Mouse (Mus musculus) heart, embryonic 12.5 days (tissue): Measurements from ENCODE around the gene Prm3. TPM values are rescaled to one million over a fixed set of nuclear protein-coding genes. Genes with fewer than 3 reads are reported as not detected.

Experiments used
- ATAC-seq: fragments of 200-750 bp; cut with Nextera tagmentation; 2 replicates; pipeline ENCODE4 v1.8.0; 2017; ENCODE audit warnings: moderate TSS enrichment, moderate library complexity; ENCODE audit not compliant: insufficient number of reproducible peaks, low FRiP score
- H3K27ac ChIP-seq: fragments of 300-500 bp; sonication (generic); 2 replicates; pipeline ENCODE4 v1.5.1; 2016; ENCODE audit warnings: mild to moderate bottlenecking, moderate library complexity; ENCODE audit not compliant: poor library complexity, severe bottlenecking
- H3K27me3 ChIP-seq: fragments of 300-500 bp; sonication (generic); replicated peaks from 2 replicates; pipeline ENCODE4 v1.6.1; 2016; ENCODE audit warnings: mild to moderate bottlenecking, moderate library complexity
- H3K36me3 ChIP-seq: fragments of 300-500 bp; sonication (generic); 2 replicates; pipeline ENCODE4 v1.6.1; 2016; ENCODE audit warnings: mild to moderate bottlenecking, moderate library complexity
- H3K4me1 ChIP-seq: fragments of 300-500 bp; sonication (generic); replicated peaks from 2 replicates; pipeline ENCODE4 v1.6.1; 2016; ENCODE audit warnings: mild to moderate bottlenecking
- H3K4me2 ChIP-seq: fragments of 300-500 bp; sonication (generic); 2 replicates; pipeline ENCODE4 v1.6.1; 2016; ENCODE audit warnings: mild to moderate bottlenecking, moderate library complexity
- H3K4me3 ChIP-seq: fragments of 300-500 bp; sonication (generic); 2 replicates; pipeline ENCODE4 v1.5.1; 2016; ENCODE audit warnings: mild to moderate bottlenecking
- H3K9ac ChIP-seq: fragments of 300-500 bp; sonication (generic); 2 replicates; pipeline ENCODE4 v1.6.1; 2016; ENCODE audit warnings: mild to moderate bottlenecking, moderate library complexity
- H3K9me3 ChIP-seq: fragments of 300-500 bp; sonication (generic); replicated peaks from 2 replicates; pipeline ENCODE4 v1.6.1; 2016; ENCODE audit warnings: mild to moderate bottlenecking, moderate library complexity
- WGBS: fragments of 180-500 bp; shearing (Covaris S2); methylation state at CpG from one replicate; pipeline ENCODE4 v1.1.7; 2016; 5-methylcytosine and 5-hydroxymethylcytosine counted together
- polyA plus RNA-seq: library from polyadenylated mRNA; unstranded; fragments of >200 nt; fragmentation: Nextera tagmentation; extraction: Ambion mirVana; gene quantifications from 2 replicates; pipeline ENCODE4 v1.2.1, GENCODE M21; 2016

Prm3 gene
- polyA plus RNA-seq, 1 experiment from 2014 or later = not detected

DNA sequence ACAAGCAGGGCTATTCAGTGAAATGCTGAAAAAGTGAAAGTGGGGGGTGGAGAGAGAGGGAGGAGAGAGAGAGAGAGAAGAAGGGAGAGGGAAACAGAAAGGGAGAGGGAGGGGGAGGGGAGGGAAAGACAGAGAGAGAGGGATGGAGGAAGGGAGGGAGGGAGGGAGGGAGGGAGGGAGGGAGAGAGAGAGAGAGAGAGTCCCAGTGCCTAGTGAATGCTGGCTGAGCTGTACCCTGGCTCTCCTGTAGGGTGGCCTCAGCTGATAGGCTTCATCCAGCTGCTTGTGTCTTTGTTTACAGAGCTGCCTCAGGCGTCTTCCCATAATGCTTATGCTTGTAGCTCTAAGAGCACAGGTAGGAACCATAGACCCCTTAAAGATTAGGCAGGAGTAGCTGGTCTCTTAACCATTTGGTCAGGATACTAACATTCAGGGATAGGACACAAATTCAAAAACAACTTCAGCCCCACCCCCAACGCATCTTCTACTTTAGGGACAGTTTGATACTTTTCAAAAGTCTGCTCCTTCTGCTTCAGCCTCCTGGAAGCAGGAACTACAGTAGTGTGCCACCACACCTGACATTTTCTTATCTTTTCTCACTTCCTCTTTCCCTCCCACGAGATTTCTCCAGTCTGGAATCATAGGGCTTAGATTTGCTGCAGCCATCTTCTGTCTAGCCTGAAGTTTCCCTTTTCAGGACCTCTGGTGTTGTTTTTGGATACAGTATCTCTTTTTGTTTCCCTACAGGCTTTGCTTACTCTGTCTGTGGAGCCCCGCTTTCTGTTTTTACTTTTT is 20.0 kb downstream of the Prm3 start:
- H3K4me2 ChIP-seq = no peak overlapping the region
- 37% methylated on average over 4 of the region's 4 CpGs for WGBS
- H3K4me3 ChIP-seq = no peak overlapping the region
- H3K4me1 ChIP-seq = peaks cover 21% of the 10 kb centered on the region
- no peaks in the 10 kb centered on the region for H3K9me3 ChIP-seq
- no peak overlapping the region for H3K9ac ChIP-seq
- peaks cover 13% of the 10 kb centered on the region; the same call in 1 of the 2 replicates for H3K27me3 ChIP-seq
- ATAC-seq = no peak
- no peaks in the 10 kb centered on the region for H3K36me3 ChIP-seq
- H3K27ac ChIP-seq = no peak overlapping the region

DNA sequence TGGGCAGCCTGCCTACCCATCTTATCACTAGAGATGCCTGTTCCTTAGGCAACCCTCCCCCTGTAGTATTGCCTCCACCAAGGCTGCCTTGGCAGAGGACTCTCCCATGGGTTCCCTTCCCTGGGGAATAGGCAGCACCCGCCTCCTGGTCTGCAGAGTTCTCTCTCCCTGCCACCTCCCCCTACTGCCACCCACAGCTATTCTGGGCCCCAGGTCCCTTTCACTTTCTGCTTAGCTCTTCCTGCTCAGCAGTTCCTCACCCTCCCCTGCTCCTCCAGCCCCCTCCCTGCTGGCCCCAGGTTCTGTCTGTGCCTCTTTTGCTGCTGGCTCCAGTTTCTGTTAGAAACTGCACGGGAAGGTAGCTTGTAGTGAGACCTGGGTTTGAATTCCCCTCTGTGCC is 21.1 kb downstream of the Prm3 start:
- Histone ChIP-seq H3K4me1 (peaks cover 21% of the 10 kb centered on the region), H3K9ac (no peak overlapping the region), H3K4me3 (no peak overlapping the region), H3K27ac (no peak overlapping the region), H3K36me3 (no peaks in the 10 kb centered on the region), H3K4me2 (no peak overlapping the region), H3K27me3 (peaks cover 13% of the 10 kb centered on the region; the same call in 1 of the 2 replicates), H3K9me3 (no peaks in the 10 kb centered on the region)
- no peak for ATAC-seq
- 35% methylated on average over 2 of the region's 2 CpGs for WGBS

DNA sequence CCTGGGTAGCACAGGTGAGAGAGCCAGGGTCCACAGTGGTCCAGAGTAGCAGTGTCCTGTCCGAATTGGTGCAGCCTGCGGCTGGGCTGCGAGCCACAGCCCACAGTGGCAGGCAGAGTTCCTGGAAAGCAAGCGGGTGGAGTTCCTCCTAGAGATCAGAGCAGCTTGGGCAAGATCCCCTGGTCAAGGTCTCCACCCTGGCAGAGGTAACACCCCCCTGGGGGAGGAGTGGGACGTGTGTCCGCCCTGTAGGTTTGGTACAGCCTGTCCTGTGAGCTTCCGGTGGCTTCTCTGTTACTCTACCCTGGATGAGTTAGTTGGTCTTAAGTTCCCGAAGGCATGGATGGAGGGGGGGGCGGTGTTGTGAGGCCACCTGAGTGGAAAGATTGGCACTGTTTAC is 21.9 kb downstream of the Prm3 start:
- H3K4me3 ChIP-seq = no peak overlapping the region
- H3K36me3 ChIP-seq = no peaks in the 10 kb centered on the region
- no peak overlapping the region for H3K9ac ChIP-seq
- no peak overlapping the region for H3K27ac ChIP-seq
- ATAC-seq = no peak
- H3K4me1 ChIP-seq = peaks cover 21% of the 10 kb centered on the region
- WGBS = 47% methylated on average over 9 of the region's 9 CpGs
- peaks cover 15% of the 10 kb centered on the region; the same call in 1 of the 2 replicates for H3K27me3 ChIP-seq
- H3K9me3 ChIP-seq = no peaks in the 10 kb centered on the region
- H3K4me2 ChIP-seq = no peak overlapping the region

DNA sequence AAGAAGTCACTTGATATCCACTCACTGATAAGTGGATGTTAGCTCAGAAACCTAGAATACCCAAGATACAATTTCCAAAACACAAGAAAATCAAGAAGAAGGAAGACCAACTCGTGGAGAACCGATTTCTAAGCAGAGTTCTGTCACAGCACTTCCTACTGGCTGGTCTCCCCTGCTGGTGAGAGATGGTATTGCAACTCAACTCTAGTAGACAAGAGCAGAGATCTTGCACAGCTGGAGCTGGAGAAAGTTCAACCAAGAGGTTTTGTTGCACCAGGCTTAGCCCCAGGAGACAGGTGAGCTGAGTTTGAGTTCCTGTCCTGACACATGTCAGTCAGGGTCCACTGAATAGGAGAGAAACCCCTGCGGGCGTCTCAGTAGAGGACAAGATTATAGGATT is 23.6 kb downstream of the Prm3 start:
- Histone ChIP-seq H3K4me1 (peaks cover 21% of the 10 kb centered on the region), H3K9me3 (no peaks in the 10 kb centered on the region), H3K27ac (no peak overlapping the region), H3K36me3 (no peaks in the 10 kb centered on the region), H3K27me3 (peaks cover 27% of the 10 kb centered on the region), H3K4me3 (no peak overlapping the region), H3K9ac (no peak overlapping the region), H3K4me2 (no peak overlapping the region)
- WGBS = 41% methylated on average over 4 of the region's 4 CpGs
- ATAC-seq = no peak

DNA sequence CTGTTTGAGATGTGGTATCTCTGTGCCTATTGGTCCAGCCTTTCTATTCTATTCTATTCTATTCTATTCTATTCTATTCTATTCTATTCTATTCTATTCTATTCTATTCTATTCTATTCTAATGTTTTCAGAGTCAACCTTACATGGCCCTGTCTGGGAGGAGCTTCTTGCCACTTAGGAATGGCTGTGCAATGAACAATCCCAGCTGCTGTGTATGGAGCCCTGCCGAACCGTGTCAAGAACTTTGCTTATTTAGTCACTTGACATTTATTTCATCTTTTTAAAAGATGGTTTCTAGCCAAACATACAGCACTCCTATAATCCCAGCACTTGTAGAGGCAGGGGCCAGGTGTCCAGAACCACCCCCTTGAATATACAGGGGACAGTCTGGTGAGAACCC is 26.4 kb downstream of the Prm3 start:
- no peak for ATAC-seq
- no peak overlapping the region for H3K9ac ChIP-seq
- H3K9me3 ChIP-seq = no peaks in the 10 kb centered on the region
- H3K27ac ChIP-seq = no peak overlapping the region
- H3K36me3 ChIP-seq = no peaks in the 10 kb centered on the region
- WGBS = 70% methylated on average over 2 of the region's 2 CpGs
- H3K4me2 ChIP-seq = no peak overlapping the region
- H3K27me3 ChIP-seq = peaks cover 24% of the 10 kb centered on the region
- peaks cover 8% of the 10 kb centered on the region for H3K4me1 ChIP-seq
- H3K4me3 ChIP-seq = no peak overlapping the region

DNA sequence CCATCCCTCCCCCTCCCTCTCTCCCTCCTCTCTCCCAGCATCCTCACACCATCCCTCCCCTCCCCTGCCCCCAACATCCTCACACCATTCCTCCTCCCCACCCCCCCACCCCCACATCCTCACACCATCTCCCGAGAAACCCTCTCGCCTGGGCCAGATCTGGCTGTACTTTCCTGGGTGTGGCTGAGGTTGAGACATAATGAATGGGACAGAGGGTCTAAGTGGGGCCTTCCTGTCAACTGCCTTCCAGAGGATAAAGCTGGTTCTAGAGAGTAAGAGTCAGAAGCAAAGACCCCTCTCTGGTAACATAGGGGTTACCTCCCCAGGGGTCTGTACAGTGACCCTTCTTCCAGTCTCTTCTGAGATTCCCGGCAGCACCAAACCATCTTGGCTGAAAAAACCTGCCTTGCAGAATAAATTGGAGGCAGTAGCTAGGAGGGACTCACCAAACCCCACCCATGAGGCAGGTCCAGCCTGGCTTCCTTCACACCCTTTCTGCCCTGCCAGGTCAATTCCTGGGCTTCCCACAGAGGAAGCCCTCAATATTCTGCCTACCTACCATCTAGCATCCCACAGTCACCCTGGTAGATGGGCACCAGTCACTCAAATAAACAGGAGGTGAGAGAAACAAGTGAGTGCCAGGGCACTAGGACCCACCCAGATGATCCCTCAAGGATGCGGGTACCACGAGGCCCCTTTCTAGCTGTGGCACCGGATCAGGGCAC is 27.0 kb downstream of the Prm3 start:
- Histone ChIP-seq H3K4me3 (no peak overlapping the region), H3K27me3 (peaks cover 22% of the 10 kb centered on the region), H3K4me2 (no peak overlapping the region), H3K9ac (no peak overlapping the region), H3K9me3 (no peaks in the 10 kb centered on the region), H3K27ac (no peak overlapping the region), H3K4me1 (peaks cover 7% of the 10 kb centered on the region), H3K36me3 (no peaks in the 10 kb centered on the region)
- ATAC-seq = no peak
- WGBS = 52% methylated on average over 6 of the region's 6 CpGs

DNA sequence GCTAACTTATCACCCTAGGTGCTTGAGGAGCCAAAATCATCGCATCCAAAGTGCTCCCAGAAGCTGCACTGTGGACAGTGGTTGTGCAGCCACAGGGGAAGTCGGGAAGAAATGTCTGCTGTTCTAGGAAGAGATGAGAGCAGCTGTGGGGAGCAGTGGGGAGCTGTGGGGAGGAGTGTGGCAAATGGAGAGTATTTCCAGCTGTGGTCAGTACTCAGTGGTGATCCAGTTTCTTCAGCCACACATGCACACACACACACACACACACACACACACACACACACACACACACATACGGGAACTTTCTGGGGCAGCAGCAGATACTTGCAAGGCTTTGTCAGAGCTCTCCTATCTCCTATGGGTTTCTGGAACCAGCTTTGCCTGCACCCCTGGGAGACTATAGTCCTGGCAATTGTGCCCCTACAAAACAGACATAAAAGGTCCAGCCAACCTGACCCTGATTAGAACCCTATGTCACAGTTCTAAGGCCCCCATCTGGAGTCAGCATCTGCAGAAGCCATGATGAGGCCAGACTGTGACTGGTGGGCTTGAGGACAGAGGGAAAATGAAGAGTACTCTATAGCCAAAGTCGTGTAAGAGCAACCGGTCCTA is 28.0 kb downstream of the Prm3 start:
- Histone ChIP-seq H3K27me3 (peaks cover 15% of the 10 kb centered on the region), H3K4me3 (no peak overlapping the region), H3K4me2 (no peak overlapping the region), H3K27ac (no peak overlapping the region), H3K9ac (no peak overlapping the region), H3K9me3 (no peaks in the 10 kb centered on the region), H3K36me3 (no peaks in the 10 kb centered on the region), H3K4me1 (peaks cover 7% of the 10 kb centered on the region)
- no peak for ATAC-seq
- WGBS = 67% methylated on average over 5 of the region's 5 CpGs

DNA sequence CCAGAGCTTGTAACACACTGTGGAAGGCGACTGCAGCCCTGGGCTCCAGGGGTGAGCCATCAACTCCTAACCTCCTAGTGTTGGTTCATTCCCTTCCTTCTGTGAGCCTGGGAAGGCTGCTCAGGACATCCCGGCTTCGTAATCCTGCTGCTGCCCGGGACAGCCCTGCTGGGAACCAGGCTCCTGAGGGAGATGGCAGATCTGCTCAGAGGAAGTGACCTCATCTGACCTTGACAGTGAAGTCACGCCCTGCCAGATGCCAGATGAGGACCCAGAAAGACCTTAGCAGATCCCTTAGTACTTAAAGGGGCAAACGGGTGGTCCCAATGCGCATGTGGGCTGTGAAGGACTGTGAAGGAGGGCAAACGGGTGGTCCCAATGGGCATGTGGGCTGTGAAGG is 29.5 kb downstream of the Prm3 start:
- WGBS = 48% methylated on average over 8 of the region's 8 CpGs
- Histone ChIP-seq H3K27ac (no peak overlapping the region), H3K9me3 (no peaks in the 10 kb centered on the region), H3K4me2 (no peak overlapping the region), H3K4me3 (no peak overlapping the region), H3K27me3 (peaks cover 15% of the 10 kb centered on the region), H3K9ac (no peak overlapping the region), H3K4me1 (peaks cover 7% of the 10 kb centered on the region), H3K36me3 (no peaks in the 10 kb centered on the region)
- no peak for ATAC-seq

DNA sequence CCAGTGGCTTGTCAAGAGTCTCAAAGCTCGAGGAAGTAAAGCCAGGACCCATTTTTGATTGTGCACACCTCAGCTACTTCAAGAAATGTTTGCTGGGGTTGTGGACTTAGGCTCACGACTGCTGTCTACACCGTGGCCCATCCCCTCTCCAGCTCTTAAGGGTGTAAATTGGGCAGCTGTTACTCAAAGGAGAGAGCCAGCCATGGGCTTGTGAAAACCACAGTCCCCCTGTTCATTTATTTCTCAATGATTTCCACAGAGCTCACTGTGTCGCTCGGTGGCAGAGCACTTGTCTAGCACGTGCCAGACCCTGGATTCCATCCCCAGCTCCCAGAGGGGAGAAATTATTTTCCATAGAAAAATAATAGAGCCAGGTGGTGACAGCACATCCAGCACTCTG is 34.5 kb downstream of the Prm3 start:
- ATAC-seq = no peak
- H3K27ac ChIP-seq = no peak overlapping the region

DNA sequence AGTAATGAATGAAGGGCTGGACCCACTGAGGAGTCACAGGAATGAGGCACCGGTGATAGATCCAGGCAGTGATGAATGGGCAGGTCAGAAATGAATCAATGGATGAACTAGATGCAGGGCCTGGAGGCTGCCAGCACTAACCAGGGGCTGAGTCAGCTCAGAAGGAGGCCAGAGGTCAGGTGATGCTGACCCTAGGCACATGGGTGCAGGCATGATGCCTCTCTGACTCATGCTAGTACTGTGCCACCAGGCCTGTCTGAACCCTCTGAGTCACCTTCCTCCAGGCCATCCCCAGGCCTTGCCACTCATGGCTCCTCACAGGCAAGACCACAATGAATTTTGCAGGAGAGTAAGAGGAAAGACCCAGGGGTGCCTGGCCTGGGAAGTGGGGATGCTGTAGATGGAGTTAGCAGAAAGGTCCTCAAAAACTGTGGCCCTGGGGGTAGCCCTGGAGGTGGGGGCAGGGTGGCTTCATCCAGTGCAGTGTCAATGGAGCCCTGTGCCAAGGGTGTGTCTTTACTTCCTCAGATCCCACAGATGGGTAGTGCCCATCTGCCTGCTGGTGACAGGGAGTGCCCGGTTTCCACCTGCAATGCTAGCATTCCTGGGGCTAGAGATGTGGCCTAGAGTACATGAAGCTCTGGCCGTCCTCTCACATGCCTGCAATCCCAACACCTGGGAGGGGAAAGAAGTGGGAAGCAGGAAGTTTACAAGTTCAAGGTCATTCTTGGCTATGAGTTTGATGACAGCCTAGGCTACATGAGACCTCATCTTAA is 36.0 kb downstream of the Prm3 start:
- H3K36me3 ChIP-seq = no peaks in the 10 kb centered on the region
- no peak overlapping the region for H3K27ac ChIP-seq
- H3K9ac ChIP-seq = no peak overlapping the region
- no peaks in the 10 kb centered on the region for H3K9me3 ChIP-seq
- peaks cover 8% of the 10 kb centered on the region for H3K4me1 ChIP-seq
- WGBS = 72% methylated on average over 3 of the region's 3 CpGs
- H3K4me3 ChIP-seq = no peak overlapping the region
- H3K27me3 ChIP-seq = no peaks in the 10 kb centered on the region; the same call in 1 of the 2 replicates
- ATAC-seq = no peak
- no peak overlapping the region for H3K4me2 ChIP-seq

More for the DNA sequence above, 34.5 kb downstream of the Prm3 start:
- H3K4me1 ChIP-seq = peaks cover 4% of the 10 kb centered on the region
- no peak overlapping the region for H3K4me2 ChIP-seq
- H3K27me3 ChIP-seq = no peaks in the 10 kb centered on the region; the same call in 1 of the 2 replicates
- H3K36me3 ChIP-seq = no peaks in the 10 kb centered on the region
- H3K9ac ChIP-seq = no peak overlapping the region
- H3K4me3 ChIP-seq = no peak overlapping the region
- no peaks in the 10 kb centered on the region for H3K9me3 ChIP-seq
- 75% methylated on average over 6 of the region's 6 CpGs for WGBS
